Mouse (Mus musculus) neural tube, embryonic 11.5 days (tissue): Measurements from ENCODE around the gene Mcat. TPM values are rescaled to one million over a fixed set of nuclear protein-coding genes. Genes with fewer than 3 reads are reported as not detected.

ENCODE experiments used
- ATAC-seq: fragments of 200-750 bp; cut with Nextera tagmentation; 2 replicates; pipeline ENCODE4 v1.8.0; 2017; ENCODE audit warnings: moderate number of reproducible peaks, mild to moderate bottlenecking, moderate TSS enrichment, moderate library complexity; ENCODE audit not compliant: insufficient read depth, low FRiP score, low TSS enrichment
- DNase-seq: peaks from one replicate; pipeline ENCODE4 v3.0.0-alpha.2; 2015; ENCODE audit warnings: low spot score
- H3K27ac ChIP-seq: fragments of 300-500 bp; sonication (generic); 2 replicates; pipeline ENCODE4 v1.5.1; 2014; ENCODE audit warnings: low read depth, mild to moderate bottlenecking, low read length
- H3K27me3 ChIP-seq: fragments of 300-500 bp; sonication (generic); 2 replicates; pipeline ENCODE4 v1.6.1; 2014; ENCODE audit warnings: mild to moderate bottlenecking, low read length, mixed read lengths; ENCODE audit not compliant: control insufficient read depth, insufficient read depth
- H3K36me3 ChIP-seq: fragments of 300-500 bp; sonication (generic); 2 replicates; pipeline ENCODE4 v1.6.1; 2014; ENCODE audit warnings: mild to moderate bottlenecking, low read length, moderate library complexity, mixed read lengths; ENCODE audit not compliant: control insufficient read depth, insufficient read depth
- H3K4me1 ChIP-seq: fragments of 300-500 bp; sonication (generic); 2 replicates; pipeline ENCODE4 v1.6.1; 2014; ENCODE audit warnings: low read length, mixed read lengths; ENCODE audit not compliant: control insufficient read depth, insufficient read depth
- H3K4me2 ChIP-seq: fragments of 300-500 bp; sonication (generic); 2 replicates; pipeline ENCODE4 v1.6.1; 2014; ENCODE audit warnings: low read depth, mild to moderate bottlenecking, moderate library complexity
- H3K4me3 ChIP-seq: fragments of 300-500 bp; sonication (generic); 2 replicates; pipeline ENCODE4 v1.5.1; 2014; ENCODE audit warnings: low read depth, low read length
- H3K9ac ChIP-seq: fragments of 300-500 bp; sonication (generic); 2 replicates; pipeline ENCODE4 v1.6.1; 2014; ENCODE audit warnings: mild to moderate bottlenecking, low read length
- H3K9me3 ChIP-seq: fragments of 300-500 bp; sonication (generic); 2 replicates; pipeline ENCODE4 v1.6.1; 2016; ENCODE audit warnings: low read length; ENCODE audit not compliant: control insufficient read depth
- WGBS: fragments of 180-500 bp; shearing (Covaris S2); extraction: QIAGEN DNeasy Blood & Tissue Kit; methylation state at CpG from one replicate; pipeline ENCODE4 v1.1.7; 2014; 5-methylcytosine and 5-hydroxymethylcytosine counted together
- polyA plus RNA-seq: library from polyadenylated mRNA; unstranded; fragments of >200 nt; fragmentation: Nextera tagmentation; extraction: Ambion mirVana; gene quantifications from 2 replicates; pipeline ENCODE4 v1.2.1, GENCODE M21; 2014

The Mcat gene
- polyA plus RNA-seq, 1 experiment from 2014 or later, result 43.8 TPM

DNA sequence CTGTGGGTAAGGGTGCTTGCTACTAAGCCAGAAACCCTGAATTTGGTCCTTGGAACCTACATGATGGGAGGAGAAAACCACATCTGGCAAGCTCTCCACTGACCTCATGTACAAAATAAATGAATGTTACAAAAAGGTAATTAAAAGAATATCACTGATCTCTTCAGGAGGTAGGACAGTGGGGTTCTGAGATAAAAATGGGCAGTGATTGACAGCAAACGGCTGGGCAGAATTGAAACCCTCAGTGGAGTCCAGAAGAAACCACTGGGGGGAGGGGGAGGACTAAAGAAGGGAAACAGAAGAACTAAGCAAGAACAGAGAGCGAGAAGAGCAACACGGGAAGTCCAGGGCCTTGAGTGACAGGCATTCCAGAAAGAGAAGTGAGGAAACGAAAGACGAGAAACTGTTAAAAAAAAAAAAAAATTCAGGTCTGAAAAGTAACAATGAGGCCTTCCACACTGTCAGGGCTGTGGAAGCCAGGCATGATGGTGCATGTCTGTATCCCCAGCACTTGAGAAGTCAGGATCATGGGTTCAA lies 2.6 kb downstream of the Mcat start:
- H3K27me3 ChIP-seq, result peaks cover 5% of the 10 kb centered on the region
- ATAC-seq (no peak), DNase-seq (no peak)
- no peak overlapping the region for H3K4me2 ChIP-seq
- no peak overlapping the region for H3K27ac ChIP-seq
- no peaks in the 10 kb centered on the region for H3K9me3 ChIP-seq
- no peaks in the 10 kb centered on the region for H3K36me3 ChIP-seq
- H3K4me1 ChIP-seq, result peaks cover 8% of the 10 kb centered on the region
- WGBS, result 75% methylated on average over 5 of the region's 5 CpGs
- H3K4me3 ChIP-seq, result no peak overlapping the region
- H3K9ac ChIP-seq, result no peak overlapping the region

DNA sequence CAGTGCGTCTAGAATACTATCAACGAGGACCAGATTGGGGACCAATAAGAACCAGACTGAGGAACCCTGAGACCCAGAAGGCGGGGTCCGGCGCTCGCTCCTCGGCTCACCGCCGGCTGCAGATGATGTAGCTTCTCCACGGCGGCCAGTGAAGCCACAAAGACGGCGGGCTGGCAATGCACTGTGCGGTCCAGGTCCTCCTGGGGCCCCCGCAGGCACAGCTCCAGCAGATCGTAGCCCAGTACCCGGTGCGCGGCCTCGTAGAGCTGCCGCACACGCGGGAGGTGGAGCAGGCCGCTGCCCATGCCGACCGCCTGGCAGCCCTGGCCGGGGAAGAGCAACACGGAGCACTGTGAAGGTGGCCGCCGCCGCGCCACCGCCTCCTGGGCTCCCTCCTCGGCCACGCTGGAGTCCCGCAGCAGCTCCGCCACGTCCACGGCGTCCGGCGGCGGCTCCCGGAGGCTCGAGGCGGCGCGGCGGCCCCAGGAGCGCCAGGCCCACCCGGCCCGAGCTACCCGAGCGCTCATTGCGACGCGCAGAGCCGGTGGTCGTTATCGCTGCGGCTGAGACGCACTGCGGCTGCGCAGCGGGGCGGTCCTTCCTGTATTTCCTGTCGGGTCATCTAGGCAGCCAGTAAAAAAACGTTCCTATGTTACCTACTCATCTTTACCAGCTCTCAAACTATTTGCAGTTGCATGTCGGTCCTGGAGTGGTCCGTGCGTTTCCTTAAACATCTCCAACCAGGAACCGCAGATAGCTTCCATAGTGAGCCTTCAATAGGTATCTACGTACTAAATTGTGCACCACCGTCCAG lies 8.2 kb downstream of the Mcat start:
- peak overlapping the region; percentile 67 for H3K4me2 ChIP-seq
- ATAC-seq (peak; percentile 80), DNase-seq (peak; percentile 92)
- under 1% methylated on average over 61 of the region's 74 CpGs for WGBS
- no peaks in the 10 kb centered on the region for H3K36me3 ChIP-seq
- H3K9me3 ChIP-seq, result no peaks in the 10 kb centered on the region
- H3K27ac ChIP-seq, result peak overlapping the region; percentile 90
- no peaks in the 10 kb centered on the region for H3K27me3 ChIP-seq
- 0 out of 2 replicates have a peak, but pooled peaks cover 2% of the 10 kb centered on the region for H3K4me1 ChIP-seq
- H3K4me3 ChIP-seq, result peak overlapping the region; percentile 81
- peak overlapping the region; percentile 97 for H3K9ac ChIP-seq

DNA sequence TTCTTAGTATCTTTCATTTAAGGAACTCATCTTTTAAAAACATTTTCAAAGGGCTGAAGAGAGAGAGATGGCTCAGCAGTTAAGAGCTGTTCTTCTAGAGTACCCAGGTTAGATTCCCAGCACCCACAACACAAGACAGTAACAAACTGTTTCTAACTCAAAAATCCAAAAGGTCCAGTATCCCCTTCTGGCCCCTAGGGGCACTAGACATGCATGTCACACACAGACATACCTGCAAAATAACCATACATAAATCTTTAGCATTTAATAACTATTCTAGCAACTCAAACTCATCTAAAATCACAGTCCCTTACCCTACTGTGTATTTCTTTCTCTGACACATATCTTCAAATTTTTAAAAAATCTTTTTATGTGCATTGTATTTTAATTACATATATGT lies 9.8 kb downstream of the Mcat start:
- 0 out of 2 replicates have a peak, but pooled peaks cover 2% of the 10 kb centered on the region for H3K4me1 ChIP-seq
- H3K27ac ChIP-seq, result no peak overlapping the region
- no peak overlapping the region for H3K4me3 ChIP-seq
- no peak for ATAC-seq
- no peaks in the 10 kb centered on the region for H3K27me3 ChIP-seq
- H3K9ac ChIP-seq, result no peak overlapping the region
- no peak for DNase-seq
- H3K4me2 ChIP-seq, result no peak overlapping the region
- peaks cover 5% of the 10 kb centered on the region; the same call in 1 of the 2 replicates for H3K36me3 ChIP-seq
- no peaks in the 10 kb centered on the region for H3K9me3 ChIP-seq

DNA sequence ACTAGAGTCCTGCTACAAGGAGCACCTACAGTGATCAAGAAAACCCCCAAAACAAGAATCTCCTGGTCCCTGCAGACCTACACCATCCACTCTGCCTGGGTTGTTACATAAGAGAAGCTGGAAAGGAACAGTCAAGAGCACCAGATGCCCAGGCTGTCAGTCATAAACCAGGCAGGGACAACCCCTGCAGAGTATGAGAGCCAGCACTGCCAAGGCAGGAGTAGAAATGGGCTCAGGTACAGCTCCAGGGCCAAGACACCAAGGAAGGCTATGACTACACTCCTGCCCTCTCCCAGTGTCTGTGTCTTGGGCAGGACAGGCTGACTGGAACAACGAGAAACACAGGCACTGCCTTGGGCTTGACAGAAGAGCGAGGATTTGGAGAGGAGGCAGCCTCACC lies 13.4 kb downstream of the Mcat start:
- Histone ChIP-seq H3K4me1 (0 out of 2 replicates have a peak, but pooled peaks cover 2% of the 10 kb centered on the region), H3K9ac (no peak overlapping the region), H3K4me3 (no peak overlapping the region), H3K27me3 (no peaks in the 10 kb centered on the region), H3K4me2 (no peak overlapping the region), H3K36me3 (peaks cover 5% of the 10 kb centered on the region), H3K9me3 (no peaks in the 10 kb centered on the region), H3K27ac (no peak overlapping the region)
- DNase-seq, result no peak
- no peak for ATAC-seq
- 87% methylated on average over 2 of the region's 2 CpGs for WGBS

DNA sequence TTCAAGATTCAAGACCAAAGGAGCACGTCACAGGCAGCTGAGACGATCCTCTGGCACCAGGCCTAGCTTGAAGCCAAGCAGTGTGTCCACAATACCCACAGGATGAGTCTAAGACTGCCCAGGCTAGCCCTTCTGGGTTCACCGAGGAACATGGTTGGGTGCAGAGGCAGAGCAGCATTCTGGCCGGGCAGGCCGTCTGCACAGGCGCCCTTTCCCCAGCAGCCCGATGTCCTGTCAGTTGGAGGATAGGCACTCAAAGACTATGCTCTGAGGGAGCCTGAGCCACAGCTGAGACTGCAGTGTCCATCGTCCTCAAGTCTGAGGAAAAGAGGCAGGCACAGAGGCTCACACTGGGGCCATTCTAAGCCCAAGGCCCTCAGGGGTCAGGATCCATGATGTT lies 16.4 kb downstream of the Mcat start:
- no peaks in the 10 kb centered on the region for H3K9me3 ChIP-seq
- H3K4me1 ChIP-seq, result no peaks in the 10 kb centered on the region
- 93% methylated on average over 8 of the region's 8 CpGs for WGBS
- no peak for ATAC-seq
- H3K27me3 ChIP-seq, result no peaks in the 10 kb centered on the region
- no peak for DNase-seq
- no peak overlapping the region for H3K4me2 ChIP-seq
- no peak overlapping the region for H3K9ac ChIP-seq
- no peak overlapping the region for H3K4me3 ChIP-seq
- H3K27ac ChIP-seq, result no peak overlapping the region
- peaks cover 5% of the 10 kb centered on the region for H3K36me3 ChIP-seq

DNA sequence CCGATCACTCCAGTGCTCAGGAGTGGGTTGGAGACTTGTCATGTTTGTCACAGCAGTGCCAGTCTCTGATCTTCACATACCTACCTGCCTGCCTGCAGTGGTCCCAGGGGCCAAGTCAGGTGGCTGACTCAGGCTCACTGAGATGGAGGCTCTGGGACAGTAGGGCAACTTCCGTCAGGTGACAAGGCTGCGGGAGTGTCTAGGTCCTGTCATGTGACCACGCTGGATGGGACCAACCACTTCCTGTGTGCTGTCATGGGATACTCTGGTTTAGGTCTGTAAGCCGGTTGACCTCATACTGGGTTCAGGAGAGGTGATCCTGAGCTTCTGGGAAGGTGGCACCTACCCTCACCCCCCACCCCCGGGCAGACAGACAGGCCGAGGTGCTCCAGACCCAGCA lies 17.6 kb downstream of the Mcat start:
- WGBS, result 93% methylated on average over 7 of the region's 7 CpGs
- H3K36me3 ChIP-seq, result peaks cover 5% of the 10 kb centered on the region
- DNase-seq, result no peak

DNA sequence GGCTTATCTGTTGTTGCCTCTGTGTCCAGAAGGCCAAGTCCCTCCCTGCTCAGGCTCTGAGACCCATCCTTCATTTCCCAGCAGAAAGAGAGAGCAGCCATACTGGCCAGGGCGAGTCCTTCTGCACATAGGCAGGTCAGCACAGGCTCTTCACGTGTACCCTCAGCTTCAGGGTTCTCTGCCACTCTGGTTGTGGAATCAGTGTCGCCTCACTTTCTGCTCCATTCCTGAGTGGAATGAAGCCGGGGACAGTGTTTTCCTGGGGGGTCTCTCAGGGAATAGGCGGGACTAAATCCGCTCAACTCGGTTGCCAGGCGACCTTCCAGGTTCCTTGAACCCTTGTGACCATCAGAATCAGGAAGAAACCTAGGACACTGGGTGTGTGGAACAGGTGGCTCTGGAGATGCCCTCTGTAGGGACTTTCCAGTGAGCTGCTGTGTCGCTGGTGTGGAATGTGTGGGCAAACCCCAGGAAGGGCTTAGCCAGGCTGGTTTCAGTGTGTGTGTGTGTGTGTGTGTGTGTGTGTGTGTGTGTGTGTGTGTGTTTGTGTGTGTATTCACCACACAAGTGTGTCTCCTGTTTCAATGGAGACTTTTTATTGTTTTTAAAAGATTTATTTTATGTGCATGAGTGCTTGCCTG lies 21.8 kb downstream of the Mcat start:
- DNase-seq (no peak), ATAC-seq (no peak)
- H3K27ac ChIP-seq, result no peak overlapping the region
- WGBS, result 85% methylated on average over 9 of the region's 9 CpGs
- no peak overlapping the region for H3K4me3 ChIP-seq
- no peaks in the 10 kb centered on the region for H3K36me3 ChIP-seq
- no peaks in the 10 kb centered on the region for H3K27me3 ChIP-seq
- no peak overlapping the region for H3K4me2 ChIP-seq
- H3K9ac ChIP-seq, result no peak overlapping the region
- H3K9me3 ChIP-seq, result no peaks in the 10 kb centered on the region
- no peaks in the 10 kb centered on the region for H3K4me1 ChIP-seq

More for the DNA sequence above, 17.6 kb downstream of the Mcat start:
- H3K27me3 ChIP-seq, result no peaks in the 10 kb centered on the region
- H3K4me2 ChIP-seq, result no peak overlapping the region
- H3K4me1 ChIP-seq, result no peaks in the 10 kb centered on the region
- no peaks in the 10 kb centered on the region for H3K9me3 ChIP-seq
- no peak overlapping the region for H3K4me3 ChIP-seq
- H3K9ac ChIP-seq, result no peak overlapping the region
- H3K27ac ChIP-seq, result no peak overlapping the region
- ATAC-seq, result no peak

DNA sequence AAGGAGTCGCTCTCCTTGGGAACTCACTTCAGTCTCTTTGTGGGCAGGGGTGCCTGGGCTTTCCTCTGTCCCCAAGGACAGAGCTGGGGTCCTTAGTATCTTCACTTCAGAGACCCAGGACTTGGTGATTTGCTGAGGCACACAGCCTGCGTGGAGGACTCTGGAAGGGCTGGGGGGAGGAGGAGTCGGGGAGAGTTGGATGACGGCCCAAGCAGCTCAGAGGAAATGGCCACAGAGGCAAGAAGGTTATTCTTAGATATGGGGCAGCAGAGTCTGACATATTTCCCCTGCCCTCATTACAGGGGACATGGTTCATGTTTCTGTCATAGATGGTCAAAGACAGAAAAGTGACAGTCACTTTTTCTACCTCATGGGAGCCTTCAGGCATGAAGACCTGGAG lies 23.7 kb downstream of the Mcat start:
- H3K4me2 ChIP-seq, result no peak overlapping the region

More for the DNA sequence above, 23.7 kb downstream of the Mcat start:
- H3K27ac ChIP-seq, result no peak overlapping the region
- no peak for DNase-seq
- no peaks in the 10 kb centered on the region for H3K4me1 ChIP-seq
- H3K27me3 ChIP-seq, result no peaks in the 10 kb centered on the region
- WGBS, result 79% methylated on average over 4 of the region's 4 CpGs
- H3K36me3 ChIP-seq, result no peaks in the 10 kb centered on the region
- no peak for ATAC-seq
- no peak overlapping the region for H3K4me3 ChIP-seq
- H3K9me3 ChIP-seq, result no peaks in the 10 kb centered on the region
- H3K9ac ChIP-seq, result no peak overlapping the region
